Mouse (Mus musculus) intestine, postnatal 0 days (tissue): Measurements from ENCODE around the gene Ppp6r1. TPM values are rescaled to one million over a fixed set of nuclear protein-coding genes. Genes with fewer than 3 reads are reported as not detected.
"Not testable (repeated sequence)": the region's sequence is repeated elsewhere in the genome, so short reads cannot be mapped to it uniquely, and the experiment has no call there.

Experiments
- ATAC-seq: fragments of 200-750 bp; cut with Nextera tagmentation; 2 replicates; pipeline ENCODE4 v1.8.0; 2017; ENCODE audit warnings: mild to moderate bottlenecking, moderate TSS enrichment, moderate library complexity
- H3K27ac ChIP-seq: fragments of 300-500 bp; sonication (generic); 2 replicates; pipeline ENCODE4 v1.5.1; 2014; ENCODE audit warnings: mild to moderate bottlenecking, low read depth, low read length, moderate library complexity
- H3K27me3 ChIP-seq: fragments of 300-500 bp; sonication (generic); replicated peaks from 2 replicates; pipeline ENCODE4 v1.6.1; 2014; ENCODE audit warnings: low read length, mixed read lengths; ENCODE audit not compliant: control insufficient read depth, insufficient read depth
- H3K36me3 ChIP-seq: fragments of 300-500 bp; sonication (generic); 2 replicates; pipeline ENCODE4 v1.6.1; 2014; ENCODE audit warnings: mild to moderate bottlenecking, moderate library complexity; ENCODE audit not compliant: control insufficient read depth, insufficient read depth
- H3K4me1 ChIP-seq: fragments of 300-500 bp; sonication (generic); replicated peaks from 2 replicates; pipeline ENCODE4 v1.6.1; 2014; ENCODE audit warnings: antibody characterized with exemption, low read length, mixed read lengths; ENCODE audit not compliant: control insufficient read depth, insufficient read depth
- H3K4me2 ChIP-seq: fragments of 300-500 bp; sonication (generic); replicated peaks from 2 replicates; pipeline ENCODE4 v1.6.1; 2014; ENCODE audit warnings: low read depth, mild to moderate bottlenecking, moderate library complexity
- H3K4me3 ChIP-seq: fragments of 300-500 bp; sonication (generic); 2 replicates; pipeline ENCODE4 v1.5.1; 2014; ENCODE audit warnings: low read depth, low read length
- H3K9ac ChIP-seq: fragments of 300-500 bp; sonication (generic); 2 replicates; pipeline ENCODE4 v1.6.1; 2014; ENCODE audit warnings: mild to moderate bottlenecking, low read depth, low read length
- H3K9me3 ChIP-seq: fragments of 300-500 bp; sonication (generic); 2 replicates; pipeline ENCODE4 v1.6.1; 2016; ENCODE audit warnings: mixed run types; ENCODE audit not compliant: control insufficient read depth
- CTCF ChIP-seq: sonication (generic); IDR thresholded peaks from 2 replicates; pipeline ENCODE4 v1.5.1; 2016; ENCODE audit warnings: low read depth, mild to moderate bottlenecking, control low read depth, antibody characterized with exemption, moderate library complexity
- WGBS: fragments of 180-500 bp; shearing (Covaris S2); extraction: QIAGEN DNeasy Blood & Tissue Kit; methylation state at CpG from one replicate; pipeline ENCODE4 v1.1.7; 2014; 5-methylcytosine and 5-hydroxymethylcytosine counted together
- polyA plus RNA-seq: library from polyadenylated mRNA; unstranded; fragments of >200 nt; fragmentation: Nextera tagmentation; extraction: Ambion mirVana; gene quantifications from 2 replicates; pipeline ENCODE4 v1.2.1, GENCODE M21; 2015

Ppp6r1 gene
- polyA plus RNA-seq, 1 experiment from 2014 or later = 4.7 TPM

- Histone ChIP-seq H3K4me2 (no peak overlapping the region), H3K9me3 (no peaks in the 10 kb centered on the region), H3K4me1 (0 out of 2 replicates have a peak, but pooled peaks cover 3% of the 10 kb centered on the region), H3K4me3 (no peak overlapping the region), H3K9ac (no peak overlapping the region), H3K27ac (no peak overlapping the region), H3K27me3 (no peaks in the 10 kb centered on the region), H3K36me3 (no peaks in the 10 kb centered on the region)
- TF ChIP-seq CTCF = no peak
- ATAC-seq = peak; percentile 88
- 39% methylated on average over 5 of the region's 5 CpGs for WGBS
These were observed 50.8 kb downstream of the Ppp6r1 start for GRCm38 (mm10) chr7:4608002-4608401.

GRCm38 (mm10) chr7:4603873-4604272, 54.9 kb downstream of the Ppp6r1 start, which contains the start of gene Ptprh:
TSS of gene Ptprh (minus strand) at chr7:4604041.
- Histone ChIP-seq H3K4me1 (0 out of 2 replicates have a peak, but pooled peaks cover 3% of the 10 kb centered on the region), H3K4me2 (peak within 1 kb of the TSS; percentile 59), H3K36me3 (no peaks in the 10 kb centered on the region), H3K9ac (peak within 1 kb of the TSS; percentile 40), H3K4me3 (peak within 1 kb of the TSS; percentile 33), H3K9me3 (no peaks in the 10 kb centered on the region), H3K27ac (peak within 1 kb of the TSS; percentile 93), H3K27me3 (no peaks in the 10 kb centered on the region)
- WGBS = 35% methylated on average over 6 of the region's 6 CpGs
- no peak for TF ChIP-seq CTCF
- peak; percentile 50 for ATAC-seq

- Histone ChIP-seq H3K27ac (peak overlapping the region; percentile 93), H3K4me2 (peak overlapping the region; percentile 59), H3K9ac (peak overlapping the region; percentile 40), H3K4me1 (0 out of 2 replicates have a peak, but pooled peaks cover 3% of the 10 kb centered on the region), H3K27me3 (no peaks in the 10 kb centered on the region), H3K4me3 (peak overlapping the region; percentile 33), H3K9me3 (no peaks in the 10 kb centered on the region), H3K36me3 (no peaks in the 10 kb centered on the region)
- no peak for TF ChIP-seq CTCF
- peak; percentile 75 for ATAC-seq
- WGBS = 42% methylated on average over 6 of the region's 6 CpGs
These were observed 55.9 kb downstream of the Ppp6r1 start for GRCm38 (mm10) chr7:4602969-4603368.

GRCm38 (mm10) chr7:4597046-4597445, 61.8 kb downstream of the Ppp6r1 start:
- not testable (repeated sequence) for H3K4me1 ChIP-seq, H3K4me3 ChIP-seq, H3K9me3 ChIP-seq, H3K36me3 ChIP-seq, H3K9ac ChIP-seq, H3K4me2 ChIP-seq, H3K27ac ChIP-seq, H3K27me3 ChIP-seq, ATAC-seq
- WGBS = 79% methylated on average over 4 of the region's 4 CpGs

Other genes starting within 250 kb of the Ppp6r1 start
- 11.0 and 11.4 TPM in 2 replicates for gene Rdh13, start 213.4 kb downstream of the Ppp6r1 start, polyA plus RNA-seq
- gene Eps8l1, start 198.3 kb downstream of the Ppp6r1 start, polyA plus RNA-seq = 1.1 and 1.7 TPM in 2 replicates
- gene Ppp1r12c, start 157.3 kb downstream of the Ppp6r1 start, polyA plus RNA-seq = 33.6 and 33.9 TPM in 2 replicates
- 20.1 and 24.3 TPM in 2 replicates for gene Tnnt1, start 142.6 kb downstream of the Ppp6r1 start, polyA plus RNA-seq
- 1.1 TPM in 2 replicates for gene Tnni3, start 134.8 kb downstream of the Ppp6r1 start, polyA plus RNA-seq
- gene Dnaaf3, start 126.6 kb downstream of the Ppp6r1 start, polyA plus RNA-seq = 0.33 and 0.54 TPM in 2 replicates
- 5.3 and 5.7 TPM in 2 replicates for gene Syt5, start 111.5 kb downstream of the Ppp6r1 start, polyA plus RNA-seq
- 16.7 and 17.1 TPM in 2 replicates for gene Ptprh, start 55.0 kb downstream of the Ppp6r1 start, polyA plus RNA-seq
- 25.1 and 31.4 TPM in 2 replicates for gene Tmem86b, start 27.6 kb downstream of the Ppp6r1 start, polyA plus RNA-seq
- 43.3 and 45.6 TPM in 2 replicates for gene Hspbp1, start 26.0 kb upstream of the Ppp6r1 start, polyA plus RNA-seq
- 0.89 and 0.98 TPM in 2 replicates for gene Brsk1, start 31.6 kb upstream of the Ppp6r1 start, polyA plus RNA-seq
- gene Tmem150b, start 66.2 kb upstream of the Ppp6r1 start, polyA plus RNA-seq = 20.7 and 21.5 TPM in 2 replicates
- gene Kmt5c, start 81.1 kb upstream of the Ppp6r1 start, polyA plus RNA-seq = 35.8 and 40.2 TPM in 2 replicates
- gene Cox6b2, start 94.1 kb upstream of the Ppp6r1 start, polyA plus RNA-seq = 48.5 and 48.8 TPM in 2 replicates
- gene Fam71e2, start 112.3 kb upstream of the Ppp6r1 start, polyA plus RNA-seq = not detected in 2 replicates
- 0.12 and 0.30 TPM in 2 replicates for gene Il11, start 123.8 kb upstream of the Ppp6r1 start, polyA plus RNA-seq
- 0.59 TPM in 1 of 2 replicates, not detected in the other for gene Tmem190, start 123.9 kb upstream of the Ppp6r1 start, polyA plus RNA-seq
- 74.3 and 75.5 TPM in 2 replicates for gene Tmem238, start 130.6 kb upstream of the Ppp6r1 start, polyA plus RNA-seq
- gene Rpl28, start 133.9 kb upstream of the Ppp6r1 start, polyA plus RNA-seq = 419 and 467 TPM in 2 replicates
- gene Ube2s, start 153.6 kb upstream of the Ppp6r1 start, polyA plus RNA-seq = 116 and 126 TPM in 2 replicates
- 0.07 and 0.09 TPM in 2 replicates for gene Shisa7, start 185.7 kb upstream of the Ppp6r1 start, polyA plus RNA-seq
- gene Isoc2b, start 211.2 kb upstream of the Ppp6r1 start, polyA plus RNA-seq = 12.5 and 15.5 TPM in 2 replicates
- gene Isoc2a, start 218.1 kb upstream of the Ppp6r1 start, polyA plus RNA-seq = 1.3 and 1.6 TPM in 2 replicates
- gene Gm36210, start 247.5 kb upstream of the Ppp6r1 start, polyA plus RNA-seq = not detected in 2 replicates